Mouse (Mus musculus) stomach, postnatal 0 days (tissue): ENCODE measurements at regions not wholly inside any gene's neighbourhood (a gene's known extent, or its start where the extent isn't known, plus 50 kb on each side); places are given as distances from the start of the nearest gene placed in this dataset.

Experiments used
- CTCF ChIP-seq: IDR thresholded peaks from 2 replicates; pipeline ENCODE4 v1.5.1; 2016; ENCODE audit warnings: antibody characterized with exemption, low read depth, mild to moderate bottlenecking, moderate library complexity
- EP300 ChIP-seq: optimal IDR thresholded peaks from 2 replicates; pipeline ENCODE3; 2016; ENCODE audit warnings: antibody characterized with exemption

DNA sequence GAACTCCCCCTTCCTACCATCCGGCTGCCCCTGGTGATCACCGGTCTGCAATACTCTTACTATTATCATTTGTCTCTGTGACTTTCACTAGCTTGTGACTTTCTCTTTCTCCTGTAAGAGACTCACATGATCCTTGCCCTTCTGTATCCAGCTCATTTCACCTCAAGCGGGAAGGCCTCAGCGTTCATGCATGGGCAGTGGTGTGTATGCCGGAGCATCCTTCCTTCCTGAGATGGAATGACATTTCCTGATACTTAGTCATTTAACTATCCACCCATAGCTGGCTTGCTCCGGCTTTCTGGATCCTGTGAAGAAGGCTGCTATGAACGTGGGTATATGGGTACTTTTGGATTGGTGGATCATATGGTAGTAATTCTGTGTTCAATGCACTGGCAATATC lies 194.1 kb downstream of the Fgf9 start:
- no peak for TF ChIP-seq CTCF
- no peak for TF ChIP-seq EP300
